Mouse (Mus musculus): ENCODE measurements around the gene Kxd1.

Kxd1 gene

DNA sequence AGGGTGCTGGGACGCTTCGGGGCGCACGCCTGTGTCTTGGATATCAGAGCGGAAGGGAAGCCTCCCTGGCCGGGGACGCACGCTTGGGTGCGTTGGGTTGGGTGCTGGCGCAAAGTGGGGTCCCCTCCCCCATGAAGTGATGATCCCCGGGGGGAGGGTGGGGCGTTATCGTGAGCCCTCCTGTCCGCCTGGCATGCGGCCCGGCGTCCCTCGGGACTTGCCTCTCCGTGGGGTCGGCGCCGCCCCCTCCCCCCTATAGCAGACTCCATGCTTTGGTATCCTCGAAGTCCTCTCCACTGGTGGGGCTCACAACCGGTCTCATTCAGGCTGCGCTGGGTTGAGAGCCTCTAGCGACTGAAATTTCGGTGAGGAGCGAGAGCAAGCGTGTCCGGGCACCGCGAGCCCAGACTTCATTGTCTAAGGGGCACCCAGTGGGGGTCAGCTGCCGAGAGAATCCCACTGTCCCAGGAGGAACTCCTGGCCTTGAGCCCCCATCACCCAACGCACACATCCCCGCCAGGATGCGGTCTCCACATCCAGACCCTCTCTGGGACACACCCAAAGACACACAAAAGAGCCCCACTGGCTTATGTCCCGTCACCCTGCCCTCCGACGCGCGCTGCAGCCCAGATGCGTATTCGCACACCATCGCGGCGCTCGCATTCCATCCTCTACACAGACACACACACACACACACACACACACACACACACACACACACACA is 33.9 kb downstream of the Kxd1 start:
- no peak for DNase-seq (ENCODE audit: low read depth, low spot score)

DNA sequence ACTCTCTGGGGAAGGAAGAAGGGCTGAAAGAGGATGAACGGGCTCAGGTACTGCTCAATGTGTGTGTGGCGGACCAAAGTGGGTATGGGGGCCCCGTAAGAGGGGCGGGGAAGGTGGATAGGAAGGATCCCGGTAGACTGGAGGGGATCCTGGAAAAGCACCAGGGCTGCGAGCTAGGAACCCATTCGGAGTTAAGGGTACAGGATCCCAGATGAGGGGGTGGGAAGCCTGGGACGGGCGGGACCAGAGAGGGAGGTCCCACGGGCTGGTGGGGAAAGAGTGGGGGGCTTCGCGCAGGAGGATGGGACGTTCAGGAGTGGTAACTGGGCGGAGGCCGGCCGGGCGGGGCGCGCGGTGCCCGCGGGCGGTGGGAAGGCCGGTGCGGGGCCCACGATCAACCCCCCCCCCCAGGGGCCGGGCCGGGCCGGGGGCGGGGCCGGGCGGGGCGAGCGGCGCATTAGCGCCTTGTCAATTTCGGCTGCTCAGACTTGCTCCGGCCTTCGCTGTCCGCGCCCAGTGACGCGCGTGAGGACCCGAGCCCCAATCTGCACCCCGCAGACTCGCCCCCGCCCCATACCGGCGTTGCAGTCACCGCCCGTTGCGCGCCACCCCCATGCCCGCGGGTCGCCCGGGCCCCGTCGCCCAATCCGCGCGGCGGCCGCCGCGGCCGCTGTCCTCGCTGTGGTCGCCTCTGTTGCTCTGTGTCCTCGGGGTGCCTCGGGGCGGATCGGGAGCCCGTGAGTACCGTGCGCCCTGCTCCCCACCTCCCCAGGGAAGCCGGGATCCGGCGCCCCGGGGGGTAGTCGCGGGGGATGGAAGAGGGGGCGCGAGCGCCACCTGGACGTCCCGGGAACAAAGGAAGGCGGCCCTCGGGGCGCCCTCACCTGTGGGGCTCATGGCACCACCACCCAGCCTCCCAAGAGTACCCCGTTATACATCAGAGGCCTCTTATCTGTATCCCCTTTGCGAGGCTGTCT is 34.8 kb downstream of the Kxd1 start, which contains the start of gene Crlf1:
Gene Crlf1, plus strand, starts transcription at position 495 of the 977 bp plus-strand sequence.
- DNase-seq (ENCODE audit: low read depth, low spot score): no peak

DNA sequence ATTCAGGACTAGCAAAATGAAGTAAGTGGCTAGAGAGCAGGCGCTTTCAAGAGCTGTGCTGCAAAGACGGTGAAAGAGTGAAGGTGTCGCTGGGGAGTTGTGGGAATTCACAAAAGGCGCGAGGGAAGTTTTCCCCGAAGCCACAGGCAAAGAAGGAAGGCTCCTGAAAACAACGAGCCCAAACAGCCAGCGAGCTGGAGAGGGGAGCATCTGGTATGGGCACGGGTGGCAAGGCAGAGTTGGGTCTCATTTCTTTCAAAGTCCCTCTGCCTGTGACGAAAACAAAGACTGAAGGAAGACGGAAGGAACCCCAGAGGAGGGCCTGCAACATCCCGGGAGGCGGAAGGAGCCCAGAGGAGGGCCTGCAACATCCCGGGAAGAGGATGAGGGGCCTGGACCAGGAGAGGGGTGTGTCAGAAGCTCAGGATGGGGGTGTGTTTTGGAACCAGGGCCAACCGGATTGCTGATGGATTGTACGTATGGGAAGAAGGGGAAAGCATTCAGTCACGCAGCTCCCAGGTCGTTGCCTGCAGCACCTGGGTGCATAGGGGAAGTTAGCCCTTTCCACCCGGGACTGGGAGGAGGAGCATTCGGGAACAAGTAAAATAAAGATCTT is 36.8 kb downstream of the Kxd1 start:
- DNase-seq (ENCODE audit: low read depth, low spot score): no peak

DNA sequence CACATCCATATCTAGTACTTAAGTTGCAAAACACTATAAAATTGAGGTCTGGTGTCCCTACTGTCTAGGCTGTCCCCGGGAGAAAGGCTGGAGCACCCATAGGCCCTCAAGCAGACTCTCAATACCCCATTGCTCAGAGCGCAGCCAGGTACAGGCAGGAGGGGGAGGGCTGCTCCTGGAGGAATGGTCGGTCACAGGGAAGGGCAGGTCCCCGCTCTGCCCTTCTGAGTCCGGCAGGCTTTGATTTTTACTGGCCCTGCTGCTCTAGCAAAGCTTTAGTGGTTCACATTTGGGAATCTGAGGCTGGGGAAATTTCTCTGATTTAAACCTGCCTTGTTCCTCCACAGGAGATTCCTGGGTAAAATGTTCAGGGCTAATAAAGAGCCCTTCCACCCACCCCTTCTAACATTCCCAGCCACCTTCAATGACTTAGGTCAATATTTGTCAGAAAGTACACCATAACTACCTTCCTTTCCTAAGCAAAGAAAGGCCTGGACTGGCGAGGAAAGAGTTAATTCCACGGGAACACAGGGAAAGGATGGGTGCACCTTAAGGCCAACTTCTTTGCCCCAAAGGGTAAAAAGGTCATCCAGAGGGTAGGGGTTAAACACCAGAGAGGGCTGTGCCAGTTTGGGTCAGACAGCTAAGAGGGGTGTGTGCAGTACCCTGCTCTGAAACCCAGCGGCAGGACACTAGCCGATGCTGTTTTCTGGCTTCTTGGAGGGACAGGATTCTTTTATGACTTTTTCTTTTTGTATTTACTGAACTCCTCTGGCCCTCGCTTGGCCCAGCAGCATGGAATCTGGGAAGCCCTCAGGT is 37.5 kb downstream of the Kxd1 start:
- no peak for DNase-seq (ENCODE audit: low read depth, low spot score)

DNA sequence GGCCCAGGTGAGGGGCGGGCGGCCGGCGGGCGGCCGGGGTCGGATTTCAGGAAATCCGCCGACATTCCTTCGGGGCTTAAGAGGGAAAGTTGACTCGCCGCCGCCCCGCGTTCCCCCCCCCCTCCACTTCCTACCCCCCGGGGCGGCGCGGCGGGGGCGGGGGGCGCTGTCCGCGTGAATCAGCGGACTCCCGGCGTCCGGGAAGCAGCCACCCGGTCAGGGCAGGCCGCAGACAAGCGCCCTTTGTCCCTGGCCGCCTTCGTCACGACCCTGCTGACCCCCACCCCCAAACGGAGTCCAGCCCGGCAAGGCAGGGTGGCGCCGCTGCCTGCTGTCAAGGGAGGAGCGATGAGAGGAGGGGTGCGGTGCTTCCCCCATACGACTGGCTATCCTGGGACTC is 38.2 kb downstream of the Kxd1 start:
- no peak for DNase-seq (ENCODE audit: low read depth, low spot score)

DNA sequence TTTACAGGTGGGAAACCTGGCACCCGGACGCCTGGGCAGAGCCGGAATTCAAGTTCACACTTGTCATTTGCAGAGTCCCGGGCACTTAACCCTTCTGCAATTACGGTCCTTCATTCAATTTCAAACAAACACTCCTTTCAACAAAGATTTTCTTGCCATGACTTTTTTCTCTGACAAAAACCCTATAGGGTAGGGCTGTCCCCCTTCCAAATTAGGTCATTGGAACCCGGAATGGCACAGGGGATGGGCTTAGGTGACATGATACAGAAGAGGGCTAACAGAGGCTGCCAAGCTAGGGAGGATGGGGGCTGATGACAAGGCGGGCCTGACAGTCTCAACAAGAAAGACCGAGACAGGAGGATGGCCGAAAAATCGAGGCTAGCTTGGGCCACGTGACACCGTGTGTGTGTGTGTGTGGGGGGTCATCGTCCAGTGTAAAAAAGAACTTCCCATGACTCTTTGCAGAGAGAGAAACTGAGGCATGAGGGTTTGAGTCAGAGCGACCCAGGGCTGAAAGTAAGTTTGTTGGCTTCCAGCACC is 38.8 kb downstream of the Kxd1 start:
- no peak for DNase-seq (ENCODE audit: low read depth, low spot score)

DNA sequence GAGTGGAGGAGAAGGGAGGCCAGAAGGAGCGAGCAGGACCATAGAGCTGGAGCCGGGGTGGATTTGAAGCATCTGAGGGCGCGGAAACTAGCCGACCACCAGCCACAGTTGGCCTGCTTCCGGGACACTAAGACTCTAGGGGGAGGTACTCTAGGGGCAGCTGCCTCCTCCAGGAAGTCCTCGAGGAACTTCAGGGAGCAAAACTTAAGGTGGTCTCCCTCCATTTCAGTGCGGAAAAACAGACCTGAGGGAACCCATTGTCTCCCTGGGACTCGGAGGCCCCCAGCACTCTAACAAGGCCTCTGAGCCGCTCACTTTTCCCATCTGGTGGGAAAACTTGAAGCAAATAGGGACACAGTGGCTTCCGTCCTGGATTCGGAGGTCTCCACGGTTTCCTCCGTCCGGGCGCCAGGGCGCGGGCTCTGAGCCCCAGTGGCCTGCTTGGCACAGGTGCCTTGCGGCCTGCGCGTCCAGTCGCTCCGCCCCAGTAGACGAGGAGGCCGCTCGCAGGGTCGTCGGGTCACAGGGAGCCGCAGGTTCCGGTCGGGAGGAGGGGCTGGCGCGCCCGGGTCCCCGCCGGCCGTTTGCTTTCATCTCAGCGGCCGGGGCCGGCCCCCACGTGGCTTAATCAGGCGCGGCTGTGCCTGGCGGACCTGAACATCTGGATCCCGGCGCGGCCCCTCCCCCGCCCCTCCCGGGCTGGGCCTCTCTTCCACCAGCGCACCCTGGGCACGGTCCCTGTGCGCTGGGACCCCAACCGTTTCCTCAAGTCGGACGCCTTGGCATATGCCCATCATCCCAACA is 39.6 kb downstream of the Kxd1 start:
- no peak for DNase-seq (ENCODE audit: low read depth, low spot score)

DNA sequence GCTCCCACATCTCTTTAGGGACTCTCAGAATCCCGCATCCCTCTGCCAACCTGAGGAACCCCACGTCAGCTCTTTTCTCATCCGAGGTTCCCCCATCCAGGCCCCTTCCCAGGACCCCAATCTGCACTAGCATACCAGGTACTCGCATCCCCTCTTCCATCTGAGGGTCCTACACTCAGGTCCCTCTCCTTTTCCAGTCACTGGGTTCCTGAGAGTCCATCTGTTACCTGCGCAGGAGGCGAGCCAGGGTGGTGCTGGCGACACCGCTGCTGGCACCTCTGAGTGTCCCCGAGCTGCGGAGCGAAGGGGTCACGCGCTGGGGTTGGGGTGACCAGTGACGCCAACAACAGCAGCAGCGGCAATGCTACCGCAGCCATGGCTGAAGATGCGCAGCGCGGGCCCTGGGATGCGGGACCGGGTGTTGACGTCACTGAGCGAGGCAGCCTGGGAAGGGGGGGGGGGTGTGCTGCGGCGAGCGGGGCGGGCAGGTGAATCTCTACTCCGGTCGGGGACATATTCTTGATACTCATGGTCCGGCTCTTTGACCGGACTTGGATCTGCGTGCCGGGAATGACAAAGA is 40.7 kb downstream of the Kxd1 start, which contains the start of gene Tmem59l:
Gene Tmem59l, minus strand, starts transcription at position 418 of the 580 bp plus-strand sequence.
- DNase-seq (ENCODE audit: low read depth, low spot score): no peak

DNA sequence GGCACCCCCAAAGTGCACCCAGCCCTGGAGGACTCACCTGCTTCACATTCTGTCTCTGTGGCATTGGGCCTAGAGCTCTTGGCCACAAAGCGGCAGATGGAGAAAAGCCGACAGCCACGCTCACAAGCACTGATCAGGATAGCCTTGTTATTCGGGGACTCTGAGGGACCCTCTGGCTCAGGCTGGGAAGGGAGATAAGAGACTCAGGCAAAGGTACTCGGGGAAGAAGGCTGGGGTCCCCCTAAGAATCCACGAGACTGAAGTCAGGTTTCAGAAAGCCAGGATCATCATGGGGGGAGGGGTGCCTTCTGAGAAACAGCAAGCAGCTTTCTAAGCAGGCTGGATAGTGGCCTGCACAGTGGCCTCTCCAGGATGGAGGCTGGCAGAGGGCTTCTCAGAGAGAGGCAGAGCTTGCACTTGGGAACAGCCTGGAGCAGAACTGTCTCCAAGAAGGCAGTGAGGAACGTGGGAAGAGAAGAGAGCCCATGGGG is 41.5 kb downstream of the Kxd1 start:
- DNase-seq (ENCODE audit: low read depth, low spot score): no peak

DNA sequence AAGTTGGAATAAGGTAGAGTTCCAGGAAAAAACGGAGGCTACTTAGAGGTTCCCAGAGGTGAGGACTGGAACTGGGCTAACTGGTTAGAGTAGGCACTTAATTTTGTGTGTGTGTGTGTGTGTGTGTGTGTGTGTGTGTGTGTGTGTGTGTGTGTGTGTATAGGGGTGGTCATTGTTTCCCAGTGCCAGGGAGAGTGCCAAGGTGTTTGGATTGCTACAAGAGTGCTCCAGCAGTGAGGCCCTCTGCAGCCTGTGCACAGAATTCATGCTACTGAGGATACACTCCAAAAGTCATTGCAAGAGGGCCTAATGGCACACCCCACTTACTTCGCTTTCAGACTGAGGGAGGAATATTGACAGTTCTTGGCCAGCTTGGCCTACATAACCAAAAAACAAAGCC is 44.8 kb downstream of the Kxd1 start:
- DNase-seq (ENCODE audit: low read depth, low spot score): no peak

DNA sequence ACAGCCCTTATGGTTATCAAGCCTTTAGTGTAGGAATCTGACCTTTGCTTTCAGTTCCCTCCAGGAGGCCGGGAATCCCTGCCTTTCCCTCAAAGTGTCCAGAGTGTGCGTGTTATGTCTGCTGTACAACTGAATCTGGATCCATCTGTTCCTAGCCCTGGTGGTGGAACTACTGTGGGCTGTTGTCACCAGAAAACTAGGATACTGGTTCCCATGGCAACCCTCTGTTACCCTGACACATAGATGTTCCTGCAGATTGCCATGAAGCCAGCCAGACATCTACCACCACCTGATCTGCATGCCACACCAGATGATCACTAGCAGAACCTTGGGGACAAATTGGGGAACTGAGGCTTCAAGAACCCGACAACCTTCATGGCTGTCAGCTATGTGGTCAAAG is 45.8 kb downstream of the Kxd1 start:
- DNase-seq (ENCODE audit: low read depth, low spot score): no peak

DNA sequence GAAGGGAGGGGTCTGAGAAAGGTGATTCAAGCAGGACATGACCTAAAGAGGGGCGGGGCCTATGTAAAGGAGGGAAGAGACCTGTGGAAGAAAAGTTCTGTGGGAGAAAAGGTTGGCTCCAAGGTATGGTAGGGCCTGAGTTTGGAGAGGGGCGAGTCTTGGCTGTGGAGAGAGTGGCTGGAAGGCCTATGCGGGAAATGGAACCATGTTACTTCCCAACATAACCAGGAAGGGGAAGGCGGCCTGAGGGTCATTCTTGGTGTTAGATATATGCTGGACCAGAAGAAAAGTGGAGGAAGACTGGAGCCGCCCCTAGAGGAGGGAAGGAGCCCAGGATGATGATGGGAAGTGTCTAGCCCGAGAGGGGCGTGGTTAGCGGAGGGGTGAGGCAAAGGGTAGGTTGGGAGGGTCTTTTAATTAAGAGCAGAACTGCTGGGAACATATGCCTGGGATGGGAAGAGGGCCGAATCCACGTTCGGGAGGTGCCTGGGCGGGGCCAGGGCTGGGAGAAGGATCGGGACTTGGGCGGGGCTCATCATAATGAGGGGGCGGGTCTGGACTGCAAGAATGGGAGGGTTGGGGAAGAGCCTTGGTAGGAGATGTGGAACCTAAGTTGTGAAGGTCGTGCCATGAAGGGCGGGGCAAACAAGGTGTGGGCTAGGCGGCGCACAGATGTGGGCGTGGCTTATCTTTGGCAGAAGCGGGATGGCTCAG is 50.3 kb downstream of the Kxd1 start:
- no peak for DNase-seq (ENCODE audit: low read depth, low spot score)

DNA sequence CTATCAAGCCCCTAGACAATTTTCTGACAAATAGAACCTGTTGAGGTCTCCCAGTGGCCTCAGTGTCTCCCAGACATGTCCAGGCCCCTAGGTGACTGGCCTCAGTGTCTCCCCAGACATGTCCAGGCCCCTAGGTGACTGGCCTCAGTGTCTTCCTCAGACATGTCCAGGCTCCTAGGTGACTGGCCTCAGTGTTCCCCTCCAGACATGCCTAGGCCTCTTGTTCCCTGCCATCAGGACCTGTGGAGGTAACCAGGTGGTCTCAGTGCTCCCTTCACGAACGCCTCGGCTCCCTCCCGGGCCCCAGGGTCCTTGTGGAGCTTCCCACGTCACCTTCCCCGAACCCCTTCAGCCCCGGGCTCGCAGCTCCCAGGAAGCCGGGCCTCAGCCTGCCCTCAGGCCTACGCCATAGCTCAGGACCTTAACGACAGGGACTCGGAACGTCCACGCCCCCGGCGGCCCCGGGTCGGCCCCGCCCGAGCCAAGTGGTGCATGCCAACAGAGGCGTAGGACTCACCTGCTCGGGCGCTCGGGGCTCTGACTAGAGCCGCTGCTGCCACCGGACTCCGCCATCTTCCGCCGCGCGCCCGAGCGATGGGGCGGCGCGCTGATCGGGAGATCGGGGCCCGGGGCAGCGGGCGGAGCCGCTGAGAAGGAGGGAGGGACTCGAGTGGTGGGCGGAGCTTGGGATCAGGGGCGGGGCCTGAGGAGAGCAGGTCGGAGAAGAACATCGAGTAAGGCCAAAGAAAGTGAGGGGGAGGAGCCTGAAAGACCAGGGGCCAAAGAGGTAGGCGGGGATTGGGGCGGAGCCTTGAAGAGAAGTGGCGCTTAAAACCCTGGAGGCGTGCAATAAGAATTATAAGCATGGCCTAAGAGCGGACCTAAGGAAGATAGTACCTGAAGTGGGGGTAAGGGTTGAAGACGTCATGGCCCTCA is 51.2 kb downstream of the Kxd1 start, which contains the start of gene Klhl26:
Gene Klhl26, minus strand, starts transcription at position 636 of the 936 bp plus-strand sequence.
- peak; percentile 91 for DNase-seq (ENCODE audit: low read depth, low spot score)

DNA sequence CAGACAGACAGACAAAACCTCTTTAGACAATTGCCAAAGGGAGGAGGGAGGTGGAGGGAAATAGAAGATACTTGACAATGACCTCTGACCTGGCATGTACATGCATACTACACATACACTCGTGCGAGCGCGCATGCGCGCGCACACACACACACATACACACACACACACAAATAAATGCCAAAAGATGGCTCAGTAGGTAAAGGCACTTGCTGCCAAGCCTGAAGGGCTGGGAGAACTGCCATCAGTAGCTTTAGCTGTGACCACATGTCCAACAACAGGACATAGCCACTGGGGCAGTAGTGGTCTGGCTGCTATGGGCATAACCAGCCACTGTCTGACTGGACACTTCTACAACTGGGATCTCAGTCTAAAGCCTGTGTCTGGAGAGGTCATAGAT is 55.9 kb downstream of the Kxd1 start:
- DNase-seq (ENCODE audit: low read depth, low spot score): no peak

DNA sequence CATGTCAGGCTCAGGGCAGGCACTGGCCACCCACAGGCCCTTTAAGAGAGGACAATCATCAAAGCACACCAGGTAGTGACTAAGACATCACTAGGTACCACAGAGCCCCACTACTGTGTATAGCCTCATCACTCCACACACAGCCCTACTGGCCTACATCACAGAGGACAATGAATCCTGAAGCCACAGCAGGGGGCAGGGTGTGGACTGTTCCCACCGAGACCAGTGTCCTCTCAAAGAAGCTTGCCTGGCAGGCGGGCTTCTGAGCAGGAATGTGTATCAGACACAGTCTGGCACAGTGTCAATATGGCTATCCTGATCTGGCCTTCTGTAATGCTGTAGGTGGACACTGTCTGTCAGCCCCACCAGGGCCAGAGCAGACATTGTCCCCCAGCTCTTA is 57.8 kb downstream of the Kxd1 start:
- DNase-seq (ENCODE audit: low read depth, low spot score): no peak

DNA sequence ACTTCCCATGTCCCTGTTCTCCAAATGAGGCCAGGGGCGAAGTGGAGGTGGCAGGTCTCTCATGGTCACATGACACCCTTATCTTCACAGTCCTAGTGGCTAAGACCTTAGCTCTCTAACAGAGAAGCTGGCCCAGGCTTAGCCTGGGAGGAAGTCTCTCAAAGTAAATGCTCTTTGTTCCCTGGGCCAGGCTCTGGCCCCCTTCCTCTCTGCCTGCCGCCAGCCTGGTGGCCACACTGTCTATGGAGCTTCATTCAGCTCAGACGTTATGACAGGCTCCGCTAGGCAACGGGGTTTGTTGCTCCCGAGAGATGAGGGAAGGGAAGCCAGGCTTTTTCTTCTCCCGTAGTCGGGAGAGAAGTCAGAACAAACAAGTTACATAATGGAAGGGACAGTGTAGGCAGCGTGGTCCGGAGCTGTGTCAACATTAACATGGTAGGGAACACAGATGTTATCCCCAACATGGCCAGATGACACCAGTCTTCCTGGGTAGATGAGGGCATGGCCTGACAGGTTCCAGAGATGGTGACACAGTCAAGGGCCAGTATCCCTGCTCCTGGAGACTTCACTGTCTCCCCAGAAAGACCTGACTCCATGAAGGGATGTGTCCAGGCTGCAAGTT is 58.4 kb downstream of the Kxd1 start:
- DNase-seq (ENCODE audit: low read depth, low spot score): peak; percentile 62

DNA sequence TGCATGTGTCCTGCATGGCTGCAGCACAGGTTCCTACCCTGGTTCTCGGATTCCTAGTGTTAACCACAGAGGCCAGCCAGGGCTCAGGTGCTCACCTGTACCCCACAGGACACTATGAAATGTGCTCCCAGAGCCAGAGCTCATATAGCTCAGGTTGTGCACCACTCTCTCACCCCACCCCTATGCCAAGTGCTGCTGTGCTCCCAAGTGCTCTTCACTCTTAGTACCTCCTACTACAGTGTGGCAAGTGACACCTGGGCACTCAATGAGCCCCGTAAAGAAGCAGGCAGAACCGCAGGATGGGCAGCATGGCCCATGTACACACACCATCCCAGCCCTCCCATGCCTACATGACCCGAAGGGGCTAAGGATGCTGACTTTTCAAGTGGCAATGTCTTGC is 59.0 kb downstream of the Kxd1 start:
- DNase-seq (ENCODE audit: low read depth, low spot score): no peak

All from skeletal muscle tissue, adult 2 months (tissue).